Comparison of ENCODE assay signal across 8 mouse cellular contexts in genomic region chr4:116075631-116076368, GRCm38 (mm10). TPM values are rescaled to one million over a fixed set of nuclear protein-coding genes. Genes with fewer than 3 reads are reported as not detected.
DNase-seq lines count a peak whose midpoint lies in the region; ATAC-seq and TF ChIP-seq lines count a peak whose summit lies in the region.

No protein-coding gene starts in this region.

- intact Hi-C loops in heart, postnatal 10 days (cut with DNase I) = loop anchor here (2.0 to 5.0 kb wide), 2 partner anchors 23 to 147 kb away; partner anchors contain the start of genes Nsun4 and Pik3r3

- peak; percentile 65 for DNase-seq in brain, adult 2 months (ENCODE audit: low read depth, low spot score)
- DNase-seq in forebrain, embryonic 10.5 days (ENCODE audit: extremely low spot score, low spot score) = peak; percentile 80
- peak; percentile 85 to 86 for DNase-seq in heart, postnatal 10 days
- peak in 1 of 2 experiments; percentile 46 for DNase-seq in layer of hippocampus, adult 2 months (ENCODE audit: low spot score in 2 of 2)
- DNase-seq in ovary, adult 18-20 months (ENCODE audit: low spot score) = peak; percentile 44
- DNase-seq in thymus, postnatal 25 days = peak; percentile 75

- no peak for TF ChIP-seq EP300 in ES-Bruce4 (IDR thresholded peaks at IDR 0.05; ENCODE audit: insufficient read depth, low read depth, low read length)

- peak; percentile 76 for ATAC-seq in lung, embryonic 16.5 days (ENCODE audit: low read depth)

- peak overlapping the region; percentile 77 for H3K4me2 ChIP-seq in lung, embryonic 16.5 days (ENCODE audit: low read depth, low read length)

- under 1% methylated on average over 76 of the region's 77 CpGs for WGBS in forebrain, embryonic 10.5 days
- WGBS in lung, embryonic 16.5 days = under 1% methylated on average over 66 of the region's 77 CpGs

- H3K4me1 ChIP-seq in ES-Bruce4 (ENCODE audit: control insufficient read depth, insufficient read depth, low read length) = no peaks in the 10 kb centered on the region
- peaks cover 33% of the 10 kb centered on the region for H3K4me1 ChIP-seq in forebrain, embryonic 10.5 days
- peaks cover 22% of the 10 kb centered on the region for H3K4me1 ChIP-seq in lung, embryonic 16.5 days (replicated peaks; ENCODE audit: control insufficient read depth, insufficient read depth, low read length)

- no peaks in the 10 kb centered on the region for H3K9me3 ChIP-seq in ES-Bruce4 (replicated peaks; ENCODE audit: control insufficient read depth, insufficient read depth, low read length, poor library complexity, severe bottlenecking)
- H3K9me3 ChIP-seq in forebrain, embryonic 10.5 days = no peaks in the 10 kb centered on the region
- H3K9me3 ChIP-seq in lung, embryonic 16.5 days (ENCODE audit: control insufficient read depth, low read length) = no peaks in the 10 kb centered on the region

- no peak for TF ChIP-seq CTCF in ES-Bruce4 (IDR thresholded peaks at IDR 0.05; ENCODE audit: low read depth, low read length)
- peak; percentile 70 for TF ChIP-seq CTCF in layer of hippocampus, adult 2 months (conservative IDR thresholded peaks at IDR 0.05)

- TF ChIP-seq POLR2A in ES-Bruce4 (IDR thresholded peaks at IDR 0.05; ENCODE audit: insufficient read depth, low read length) = no peak

- peak overlapping the region; percentile 98 for H3K9ac ChIP-seq in ES-Bruce4 (ENCODE audit: low read depth, poor library complexity, severe bottlenecking)
- H3K9ac ChIP-seq in lung, embryonic 16.5 days (ENCODE audit: low read length) = peak overlapping the region; percentile 99

- H3K4me3 ChIP-seq in ES-Bruce4 (ENCODE audit: low read depth, low read length) = peak overlapping the region; percentile 81
- peak overlapping the region; percentile 99 for H3K4me3 ChIP-seq in forebrain, embryonic 10.5 days
- peak overlapping the region; percentile 86 for H3K4me3 ChIP-seq in layer of hippocampus, adult 2 months
- peak overlapping the region; percentile 100 for H3K4me3 ChIP-seq in lung, embryonic 16.5 days (ENCODE audit: low read length)

- 0 out of 2 replicates have a peak overlapping the region, but pooled peaks have one; percentile 62 for H3K27ac ChIP-seq in ES-Bruce4 (ENCODE audit: insufficient read depth, low read length)
- peak overlapping the region; percentile 99 for H3K27ac ChIP-seq in forebrain, embryonic 10.5 days
- H3K27ac ChIP-seq in layer of hippocampus, adult 2 months = peak overlapping the region; percentile 96
- H3K27ac ChIP-seq in lung, embryonic 16.5 days (ENCODE audit: low read length) = peak overlapping the region; percentile 97

- H3K27me3 ChIP-seq in ES-Bruce4 (ENCODE audit: control insufficient read depth, insufficient read depth, low read length, poor library complexity, severe bottlenecking) = no peaks in the 10 kb centered on the region
- H3K27me3 ChIP-seq in forebrain, embryonic 10.5 days (ENCODE audit: poor library complexity, severe bottlenecking) = no peaks in the 10 kb centered on the region
- H3K27me3 ChIP-seq in lung, embryonic 16.5 days (ENCODE audit: control insufficient read depth, insufficient read depth, low read depth, low read length) = no peaks in the 10 kb centered on the region

- peaks cover 10% of the 10 kb centered on the region for H3K36me3 ChIP-seq in ES-Bruce4 (ENCODE audit: control insufficient read depth, insufficient read depth, low read length, poor library complexity, severe bottlenecking)
- peaks cover 18% of the 10 kb centered on the region for H3K36me3 ChIP-seq in forebrain, embryonic 10.5 days (replicated peaks)
- H3K36me3 ChIP-seq in lung, embryonic 16.5 days (ENCODE audit: control insufficient read depth, insufficient read depth, low read length) = peaks cover 8% of the 10 kb centered on the region

RNA-seq across cellular contexts. Expression of gene Lrrc41, which starts 0.7 kb away (rescaled TPM):
- 38.3 and 42.7 TPM in 2 replicates for polyA plus RNA-seq in ES-Bruce4 (2011; ENCODE audit: insufficient read depth, insufficient read length, low read depth, missing spikeins)
- polyA plus RNA-seq in forebrain, embryonic 10.5 days (2016; fragmentation: Nextera tagmentation; extraction: Ambion mirVana) = 61.8 and 68.1 TPM in 2 replicates
- 10 to 100 TPM; 33.2 to 39.7 TPM for total RNA-seq in heart, postnatal 10 days (2021)
- total RNA-seq in layer of hippocampus, adult 2 months (2021) = 10 to 100 TPM; 42.8 to 46.4 TPM
- polyA plus RNA-seq in lung, embryonic 16.5 days (2015; fragmentation: Nextera tagmentation; extraction: Ambion mirVana) = 68.9 and 70.9 TPM in 2 replicates

RNA-seq across cellular contexts. Expression of gene Uqcrh, which starts 0.9 kb away (rescaled TPM):
- 406 and 433 TPM in 2 replicates for polyA plus RNA-seq in ES-Bruce4 (2011; ENCODE audit: insufficient read depth, insufficient read length, low read depth, missing spikeins)
- polyA plus RNA-seq in forebrain, embryonic 10.5 days (2016; fragmentation: Nextera tagmentation; extraction: Ambion mirVana) = 440 and 449 TPM in 2 replicates
- total RNA-seq in heart, postnatal 10 days (2021) = 1,000 to 10,000 TPM; 1,784 to 1,838 TPM
- total RNA-seq in layer of hippocampus, adult 2 months (2021) = 100 to 1,000 TPM; 361 to 383 TPM
- polyA plus RNA-seq in lung, embryonic 16.5 days (2015; fragmentation: Nextera tagmentation; extraction: Ambion mirVana) = 487 and 499 TPM in 2 replicates

RNA-seq across cellular contexts. Expression of gene Nsun4, which starts 22.1 kb away (rescaled TPM):
- polyA plus RNA-seq in ES-Bruce4 (2011; ENCODE audit: insufficient read depth, insufficient read length, low read depth, missing spikeins) = 11.7 and 14.4 TPM in 2 replicates
- polyA plus RNA-seq in forebrain, embryonic 10.5 days (2016; fragmentation: Nextera tagmentation; extraction: Ambion mirVana) = 17.3 and 18.0 TPM in 2 replicates
- total RNA-seq in heart, postnatal 10 days (2021) = 10 to 100 TPM; 23.5 to 24.8 TPM
- 10 to 100 TPM in 1 of 2 experiments, 1 to 10 TPM in 1; 9.9 to 10.0 TPM for total RNA-seq in layer of hippocampus, adult 2 months (2021)
- polyA plus RNA-seq in lung, embryonic 16.5 days (2015; fragmentation: Nextera tagmentation; extraction: Ambion mirVana) = 25.9 and 28.2 TPM in 2 replicates

RNA-seq across cellular contexts. Expression of gene Rad54l, which starts 47.7 kb away (rescaled TPM):
- 41.1 and 51.9 TPM in 2 replicates for polyA plus RNA-seq in ES-Bruce4 (2011; ENCODE audit: insufficient read depth, insufficient read length, low read depth, missing spikeins)
- 91.5 and 95.8 TPM in 2 replicates for polyA plus RNA-seq in forebrain, embryonic 10.5 days (2016; fragmentation: Nextera tagmentation; extraction: Ambion mirVana)
- total RNA-seq in heart, postnatal 10 days (2021) = 1 to 10 TPM; 3.7 TPM
- total RNA-seq in layer of hippocampus, adult 2 months (2021) = under 1 TPM; 0.64 to 0.91 TPM
- 30.5 and 31.3 TPM in 2 replicates for polyA plus RNA-seq in lung, embryonic 16.5 days (2015; fragmentation: Nextera tagmentation; extraction: Ambion mirVana)

RNA-seq across cellular contexts. Expression of gene Pomgnt1, which starts 47.8 kb away (rescaled TPM):
- polyA plus RNA-seq in ES-Bruce4 (2011; ENCODE audit: insufficient read depth, insufficient read length, low read depth, missing spikeins) = 33.6 and 39.1 TPM in 2 replicates
- 50.6 and 54.7 TPM in 2 replicates for polyA plus RNA-seq in forebrain, embryonic 10.5 days (2016; fragmentation: Nextera tagmentation; extraction: Ambion mirVana)
- total RNA-seq in heart, postnatal 10 days (2021) = 10 to 100 TPM; 78.4 to 81.9 TPM
- 10 to 100 TPM; 69.2 to 77.9 TPM for total RNA-seq in layer of hippocampus, adult 2 months (2021)
- polyA plus RNA-seq in lung, embryonic 16.5 days (2015; fragmentation: Nextera tagmentation; extraction: Ambion mirVana) = 56.2 and 59.1 TPM in 2 replicates
